Mouse (Mus musculus) lung, adult 2 months (tissue): ENCODE measurements around the gene Cabp4. TPM values are rescaled to one million over a fixed set of nuclear protein-coding genes. Genes with fewer than 3 reads are reported as not detected.
A peak's percentile ranks its signal among the peaks of the same experiment; 100 is the strongest.

Source experiments
- DNase-seq: peaks from one replicate; pipeline ENCODE4 v3.0.0; 2022
- H3K4me1 ChIP-seq: fragments of 200-500 bp; 2 replicates; pipeline ENCODE4 v1.6.1; 2011; ENCODE audit warnings: low read length; ENCODE audit not compliant: control insufficient read depth, insufficient read depth
- H3K4me3 ChIP-seq: fragments of 200-500 bp; replicated peaks from 2 replicates; pipeline ENCODE3; 2011; ENCODE audit warnings: low read depth, mild to moderate bottlenecking, control low read depth, low read length; ENCODE audit errors: extremely low read depth
- CTCF ChIP-seq: fragments of 200-500 bp; IDR thresholded peaks from 2 replicates; pipeline ENCODE4 v1.5.1; 2011; ENCODE audit warnings: mild to moderate bottlenecking, low read length, control low read depth; ENCODE audit not compliant: insufficient read depth
- POLR2A ChIP-seq: fragments of 200-500 bp; IDR thresholded peaks from 2 replicates; pipeline ENCODE4 v1.6.1; 2011; ENCODE audit warnings: low read depth, mild to moderate bottlenecking, control low read depth, low read length, borderline replicate concordance; ENCODE audit errors: extremely low read depth
- WGBS: fragments of 180-500 bp; shearing (Covaris S2); methylation state at CpG from one replicate; pipeline ENCODE4 v1.1.7; 2018; 5-methylcytosine and 5-hydroxymethylcytosine counted together
- polyA plus RNA-seq: library from polyadenylated mRNA; depleted of rRNA; stranded (reverse); fragments of >200 nt; gene quantifications from 2 replicates; pipeline ENCODE4 v1.2.3, GENCODE M21; 2012

Gene Cabp4
- polyA plus RNA-seq, 1 experiment, result not detected

- WGBS, result 95% methylated on average over 2 of the region's 2 CpGs
- peaks cover 7% of the 10 kb centered on the region for H3K4me1 ChIP-seq
- no peak for TF ChIP-seq POLR2A
- no peak for TF ChIP-seq CTCF
Observed at GRCm38 (mm10) chr19:4118350-4118749, 25.5 kb downstream of the Cabp4 start.

GRCm38 (mm10) chr19:4117006-4117405 lies 26.8 kb downstream of the Cabp4 start:
- Histone ChIP-seq H3K4me1 (peaks cover 15% of the 10 kb centered on the region), H3K4me3 (no peak overlapping the region)
- DNase-seq, result no peak
- no peak for TF ChIP-seq CTCF
- TF ChIP-seq POLR2A, result no peak
- 87% methylated on average over 7 of the region's 7 CpGs for WGBS

More at GRCm38 (mm10) chr19:4118350-4118749, 25.5 kb downstream of the Cabp4 start:
- DNase-seq, result no peak
- no peak overlapping the region for H3K4me3 ChIP-seq

GRCm38 (mm10) chr19:4115816-4116215 lies 28.0 kb downstream of the Cabp4 start:
- no peak for DNase-seq
- TF ChIP-seq CTCF (no peak), POLR2A (no peak)
- 86% methylated on average over 11 of the region's 11 CpGs for WGBS
- Histone ChIP-seq H3K4me1 (peaks cover 15% of the 10 kb centered on the region), H3K4me3 (no peak overlapping the region)

- TF ChIP-seq POLR2A, result no peak
- no peak for TF ChIP-seq CTCF
- no peak for DNase-seq
- 91% methylated on average over 10 of the region's 10 CpGs for WGBS
- Histone ChIP-seq H3K4me3 (no peak overlapping the region), H3K4me1 (peaks cover 10% of the 10 kb centered on the region)
Observed at GRCm38 (mm10) chr19:4115144-4115543, 28.7 kb downstream of the Cabp4 start.

GRCm38 (mm10) chr19:4114551-4114950 lies 29.3 kb downstream of the Cabp4 start:
- 81% methylated on average over 10 of the region's 10 CpGs for WGBS
- H3K4me1 ChIP-seq, result peaks cover 10% of the 10 kb centered on the region
- no peak for DNase-seq
- H3K4me3 ChIP-seq, result no peak overlapping the region
- TF ChIP-seq CTCF (no peak), POLR2A (no peak)

GRCm38 (mm10) chr19:4113806-4114230 lies 30.0 kb downstream of the Cabp4 start:
- TF ChIP-seq POLR2A, result no peak
- TF ChIP-seq CTCF, result no peak
- no peak for DNase-seq
- Histone ChIP-seq H3K4me1 (peaks cover 10% of the 10 kb centered on the region), H3K4me3 (no peak overlapping the region)
- 21% methylated on average over 5 of the region's 5 CpGs for WGBS

- H3K4me3 ChIP-seq, result no peak overlapping the region
- TF ChIP-seq CTCF (no peak), POLR2A (peak; percentile 36; the same call in 1 of the 2 replicates)
- peak; percentile 64 for DNase-seq
Observed at GRCm38 (mm10) chr19:4113186-4113805, 30.5 kb downstream of the Cabp4 start.

GRCm38 (mm10) chr19:4112063-4112960 lies 31.5 kb downstream of the Cabp4 start:
- WGBS, result 92% methylated on average over 26 of the region's 26 CpGs
- no peak for DNase-seq
- Histone ChIP-seq H3K4me1 (peaks cover 10% of the 10 kb centered on the region), H3K4me3 (no peak overlapping the region)
- TF ChIP-seq CTCF, result no peak
- TF ChIP-seq POLR2A, result no peak

More at GRCm38 (mm10) chr19:4113186-4113805, 30.5 kb downstream of the Cabp4 start:
- WGBS, result 19% methylated on average over 13 of the region's 13 CpGs
- peaks cover 10% of the 10 kb centered on the region for H3K4me1 ChIP-seq

GRCm38 (mm10) chr19:4108535-4108934 lies 35.3 kb downstream of the Cabp4 start:
- no peak for TF ChIP-seq POLR2A
- TF ChIP-seq CTCF, result no peak
- H3K4me1 ChIP-seq, result peaks cover 10% of the 10 kb centered on the region
- WGBS, result 80% methylated on average over 9 of the region's 9 CpGs
- H3K4me3 ChIP-seq, result no peak overlapping the region
- no peak for DNase-seq
